Mouse (Mus musculus) ES-E14 (cell line): ENCODE data around the gene Cntn4.

Experiments
- CHD2 ChIP-seq: IDR thresholded peaks from 2 replicates; pipeline ENCODE4 v1.6.1; 2014; ENCODE audit warnings: mild to moderate bottlenecking, low read depth, low read length, inconsistent platforms
- HCFC1 ChIP-seq: IDR thresholded peaks from 2 replicates; pipeline ENCODE4 v1.6.1; 2012; ENCODE audit warnings: low read length, inconsistent platforms, borderline replicate concordance; ENCODE audit not compliant: insufficient read depth
- MAFK ChIP-seq: IDR thresholded peaks from 2 replicates; pipeline ENCODE4 v1.6.1; 2014; ENCODE audit warnings: mild to moderate bottlenecking, low read depth, low read length, inconsistent platforms; ENCODE audit not compliant: insufficient read depth
- ZC3H11A ChIP-seq: IDR thresholded peaks from 2 replicates; pipeline ENCODE4 v1.6.1; 2012; ENCODE audit warnings: low read depth, mild to moderate bottlenecking, inconsistent platforms, low read length, borderline replicate concordance
- ZNF384 ChIP-seq: IDR thresholded peaks from 2 replicates; pipeline ENCODE4 v1.6.1; 2012; ENCODE audit warnings: low read depth, low read length, inconsistent platforms

DNA sequence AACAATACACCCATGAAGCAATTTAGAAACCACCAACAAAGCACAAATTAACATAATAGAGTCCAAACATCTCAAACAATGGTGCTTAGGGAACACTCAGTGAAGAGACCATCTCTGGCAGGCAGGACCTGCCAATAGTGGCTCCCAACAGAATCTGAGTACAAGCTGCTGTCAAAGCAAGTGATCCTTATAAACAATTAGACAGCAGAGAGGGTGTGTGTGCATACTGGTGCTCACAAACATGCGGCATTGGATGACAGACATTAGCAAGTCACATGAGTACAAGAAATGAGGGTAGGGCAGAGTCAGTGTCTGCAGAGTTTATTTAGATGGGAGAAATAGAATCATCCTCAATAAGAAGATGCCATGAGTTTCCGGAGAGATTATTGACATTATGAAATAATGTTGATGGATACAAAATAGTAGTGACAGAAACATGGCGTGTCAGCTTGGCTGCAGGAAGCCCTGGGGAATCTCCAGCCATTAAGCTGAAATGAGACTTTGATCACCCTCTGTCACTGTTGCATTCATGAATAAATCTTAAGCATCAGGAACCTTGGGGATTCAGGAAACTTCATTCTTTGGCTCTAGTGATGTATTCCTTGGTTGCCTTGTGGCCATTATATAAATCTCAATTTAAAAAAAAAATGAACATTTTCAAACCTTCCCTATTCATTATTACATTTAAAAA, 888.5 kb downstream of the Cntn4 start:
- TF ChIP-seq ZC3H11A: no peak
- TF ChIP-seq CHD2: no peak
- TF ChIP-seq MAFK: no peak
- TF ChIP-seq ZNF384: no peak
- TF ChIP-seq HCFC1: no peak
